Mouse (Mus musculus): ENCODE measurements around the gene Mycn.

Mycn gene

GRCm38 (mm10) chr12:12941661-12942363 is at the start of gene Mycn:
Gene Mycn, minus strand, starts transcription at chr12:12941914.
- DNase-seq = peak; percentile 83 to 88

- no peak for DNase-seq
Observed at GRCm38 (mm10) chr12:12987376-12987775, 45.7 kb upstream of the Mycn start.

- DNase-seq = no peak
Observed at GRCm38 (mm10) chr12:12986612-12987206, 45.0 kb upstream of the Mycn start.

- no peak for DNase-seq
Observed at GRCm38 (mm10) chr12:12983032-12983431, 41.3 kb upstream of the Mycn start.

- DNase-seq = peak; percentile 62 to 70
Observed at GRCm38 (mm10) chr12:12975397-12975796, 33.7 kb upstream of the Mycn start.

- no peak for DNase-seq
Observed at GRCm38 (mm10) chr12:12972756-12973435, 31.2 kb upstream of the Mycn start.

- no peak for DNase-seq
Observed at GRCm38 (mm10) chr12:12967946-12968345, 26.2 kb upstream of the Mycn start.

GRCm38 (mm10) chr12:12964856-12965255 is 23.1 kb upstream of the Mycn start:
- DNase-seq = no peak

GRCm38 (mm10) chr12:12947606-12948005 is 5.9 kb upstream of the Mycn start:
- DNase-seq = no peak

GRCm38 (mm10) chr12:12943288-12943687 is 1.6 kb upstream of the Mycn start:
- DNase-seq = no peak

GRCm38 (mm10) chr12:12942364-12943050 is 793 bp upstream of the Mycn start:
- DNase-seq = peak; percentile 90

GRCm38 (mm10) chr12:12941129-12941504 is 597 bp downstream of the Mycn start:
- DNase-seq = peak; percentile 17 to 23

GRCm38 (mm10) chr12:12940466-12941128 is 1.1 kb downstream of the Mycn start:
- DNase-seq = peak; percentile 27 to 32

- peak; percentile 42 to 48 for DNase-seq
Observed at GRCm38 (mm10) chr12:12939581-12940465, 1.9 kb downstream of the Mycn start.

- peak; percentile 79 to 85 for DNase-seq
Observed at GRCm38 (mm10) chr12:12938850-12939249, 2.9 kb downstream of the Mycn start.

- peak; percentile 42 to 67 for DNase-seq
Observed at GRCm38 (mm10) chr12:12938361-12938760, 3.4 kb downstream of the Mycn start.

GRCm38 (mm10) chr12:12937746-12938145 is 4.0 kb downstream of the Mycn start:
- no peak for DNase-seq

GRCm38 (mm10) chr12:12937088-12937487 is 4.6 kb downstream of the Mycn start:
- DNase-seq = peak in 1 of 2 experiments; percentile 28

GRCm38 (mm10) chr12:12932238-12932637 is 9.5 kb downstream of the Mycn start:
- DNase-seq = no peak

GRCm38 (mm10) chr12:12928239-12928638 is 13.5 kb downstream of the Mycn start:
- no peak for DNase-seq

- DNase-seq = no peak
Observed at GRCm38 (mm10) chr12:12926975-12927527, 14.7 kb downstream of the Mycn start.

Measured in lung, postnatal 4 days (tissue).